Mouse (Mus musculus) midbrain, embryonic 10.5 days (tissue): Measurements from ENCODE around the gene Slc17a2. TPM values are rescaled to one million over a fixed set of nuclear protein-coding genes. Genes with fewer than 3 reads are reported as not detected.
"Not testable (repeated sequence)": the region's sequence is repeated elsewhere in the genome, so short reads cannot be mapped to it uniquely, and the experiment has no call there.

Experiments
- DNase-seq: peaks from one replicate; pipeline ENCODE4 v3.0.0-alpha.2; 2017; ENCODE audit warnings: low spot score
- H3K27ac ChIP-seq: fragments of 300-500 bp; sonication (generic); replicated peaks from 2 replicates; pipeline ENCODE4 v1.5.1; 2016; ENCODE audit warnings: mild to moderate bottlenecking
- H3K27me3 ChIP-seq: fragments of 300-500 bp; sonication (generic); 2 replicates; pipeline ENCODE4 v1.6.1; 2016; ENCODE audit warnings: low read depth, mild to moderate bottlenecking; ENCODE audit not compliant: poor library complexity, severe bottlenecking
- H3K36me3 ChIP-seq: fragments of 300-500 bp; sonication (generic); 2 replicates; pipeline ENCODE4 v1.6.1; 2016; ENCODE audit warnings: mild to moderate bottlenecking, moderate library complexity
- H3K4me1 ChIP-seq: fragments of 300-500 bp; sonication (generic); 2 replicates; pipeline ENCODE4 v1.6.1; 2016
- H3K4me3 ChIP-seq: fragments of 300-500 bp; sonication (generic); 2 replicates; pipeline ENCODE4 v1.5.1; 2016; ENCODE audit warnings: mild to moderate bottlenecking, moderate library complexity
- H3K9me3 ChIP-seq: fragments of 300-500 bp; sonication (generic); replicated peaks from 2 replicates; pipeline ENCODE4 v1.6.1; 2016; ENCODE audit warnings: mild to moderate bottlenecking
- WGBS: fragments of 180-500 bp; shearing (Covaris S2); methylation state at CpG from one replicate; pipeline ENCODE4 v1.1.7; 2016; 5-methylcytosine and 5-hydroxymethylcytosine counted together
- polyA plus RNA-seq: library from polyadenylated mRNA; unstranded; fragments of >200 nt; fragmentation: Nextera tagmentation; extraction: Ambion mirVana; gene quantifications from 2 replicates; pipeline ENCODE4 v1.2.1, GENCODE M21; 2016

Gene Slc17a2
- not detected in 2 replicates for polyA plus RNA-seq

- no peak within 1 kb of the TSS for H3K4me3 ChIP-seq
- no peaks in the 10 kb centered on the region for H3K4me1 ChIP-seq
- no peak within 1 kb of the TSS for H3K27ac ChIP-seq
- no peaks in the 10 kb centered on the region for H3K9me3 ChIP-seq
- DNase-seq, result no peak
- H3K36me3 ChIP-seq, result no peaks in the 10 kb centered on the region
- 88% methylated on average over 15 of the region's 15 CpGs for WGBS
- H3K27me3 ChIP-seq, result no peaks in the 10 kb centered on the region
These were observed at the start of gene Slc17a2 for GRCm38 (mm10) chr13:23806422-23807052. Gene Slc17a2 (plus strand): TSS chr13:23806993.

GRCm38 (mm10) chr13:23757211-23757773, 49.5 kb upstream of the Slc17a2 start:
- Histone ChIP-seq H3K4me1 (peaks cover 36% of the 10 kb centered on the region), H3K27me3 (no peaks in the 10 kb centered on the region), H3K36me3 (no peaks in the 10 kb centered on the region), H3K27ac (peak overlapping the region; percentile 92), H3K4me3 (peak overlapping the region; percentile 53), H3K9me3 (no peaks in the 10 kb centered on the region)
- under 1% methylated on average over 23 of the region's 23 CpGs for WGBS
- DNase-seq, result peak; percentile 63

GRCm38 (mm10) chr13:23757921-23758320, 48.9 kb upstream of the Slc17a2 start:
- Histone ChIP-seq H3K27me3 (no peaks in the 10 kb centered on the region), H3K4me3 (peak overlapping the region; percentile 53; the same call in 1 of the 2 replicates), H3K9me3 (no peaks in the 10 kb centered on the region), H3K4me1 (peaks cover 32% of the 10 kb centered on the region), H3K36me3 (no peaks in the 10 kb centered on the region), H3K27ac (peak overlapping the region; percentile 92)
- WGBS, result 44% methylated on average over 3 of the region's 3 CpGs
- DNase-seq, result no peak

GRCm38 (mm10) chr13:23759251-23759771, 47.5 kb upstream of the Slc17a2 start:
- 81% methylated on average over 3 of the region's 3 CpGs for WGBS
- H3K4me3 ChIP-seq, result peak overlapping the region; percentile 69; the same call in 1 of the 2 replicates
- peak overlapping the region; percentile 92 for H3K27ac ChIP-seq
- no peaks in the 10 kb centered on the region for H3K9me3 ChIP-seq
- H3K27me3 ChIP-seq, result no peaks in the 10 kb centered on the region
- H3K4me1 ChIP-seq, result peaks cover 40% of the 10 kb centered on the region
- no peak for DNase-seq
- H3K36me3 ChIP-seq, result no peaks in the 10 kb centered on the region

GRCm38 (mm10) chr13:23759916-23760239, 46.9 kb upstream of the Slc17a2 start:
- no peaks in the 10 kb centered on the region for H3K36me3 ChIP-seq
- WGBS, result 70% methylated on average over 1 of the region's 1 CpGs
- no peak for DNase-seq
- no peaks in the 10 kb centered on the region for H3K27me3 ChIP-seq
- H3K9me3 ChIP-seq, result no peaks in the 10 kb centered on the region
- peaks cover 46% of the 10 kb centered on the region for H3K4me1 ChIP-seq
- peak overlapping the region; percentile 92 for H3K27ac ChIP-seq
- peak overlapping the region; percentile 69 for H3K4me3 ChIP-seq

GRCm38 (mm10) chr13:23760240-23760971, 46.4 kb upstream of the Slc17a2 start:
- no peaks in the 10 kb centered on the region for H3K9me3 ChIP-seq
- under 1% methylated on average over 22 of the region's 27 CpGs for WGBS
- DNase-seq, result peak; percentile 50
- peak overlapping the region; percentile 92 for H3K27ac ChIP-seq
- H3K27me3 ChIP-seq, result no peaks in the 10 kb centered on the region
- H3K4me3 ChIP-seq, result peak overlapping the region; percentile 69
- H3K36me3 ChIP-seq, result no peaks in the 10 kb centered on the region
- H3K4me1 ChIP-seq, result peaks cover 50% of the 10 kb centered on the region

- Histone ChIP-seq H3K9me3 (no peaks in the 10 kb centered on the region), H3K27me3 (no peaks in the 10 kb centered on the region), H3K4me1 (peaks cover 50% of the 10 kb centered on the region), H3K4me3 (peak within 1 kb of the TSS; percentile 69), H3K36me3 (no peaks in the 10 kb centered on the region), H3K27ac (peak within 1 kb of the TSS; percentile 92)
- under 1% methylated on average over 72 of the region's 72 CpGs for WGBS
- DNase-seq, result peak; percentile 99
These were observed 45.6 kb upstream of the Slc17a2 start, which contains the start of gene Hist1h4a for GRCm38 (mm10) chr13:23760972-23761864. Gene Hist1h4a (minus strand): TSS chr13:23761230.

GRCm38 (mm10) chr13:23761871-23762821, 44.6 kb upstream of the Slc17a2 start, which contains the start of gene Hist1h3a:
Gene Hist1h3a (minus strand): TSS chr13:23762386.
- H3K4me3 ChIP-seq, result peak within 1 kb of the TSS; percentile 69
- not testable (repeated sequence) for H3K9me3 ChIP-seq, H3K27me3 ChIP-seq, H3K36me3 ChIP-seq
- peak; percentile 69 for DNase-seq
- H3K4me1 ChIP-seq, result peaks cover 49% of the 10 kb centered on the region
- under 1% methylated on average over 40 of the region's 52 CpGs for WGBS
- peak within 1 kb of the TSS; percentile 92 for H3K27ac ChIP-seq

GRCm38 (mm10) chr13:23763242-23763585, 43.6 kb upstream of the Slc17a2 start:
- H3K9me3 ChIP-seq, result no peaks in the 10 kb centered on the region
- peak overlapping the region; percentile 69 for H3K4me3 ChIP-seq
- peak overlapping the region; percentile 92 for H3K27ac ChIP-seq
- WGBS, result under 1% methylated on average over 10 of the region's 10 CpGs
- DNase-seq, result no peak
- H3K27me3 ChIP-seq, result no peaks in the 10 kb centered on the region
- no peaks in the 10 kb centered on the region for H3K36me3 ChIP-seq
- peaks cover 40% of the 10 kb centered on the region for H3K4me1 ChIP-seq

- Histone ChIP-seq H3K27me3 (no peaks in the 10 kb centered on the region), H3K4me1 (peaks cover 40% of the 10 kb centered on the region), H3K36me3 (no peaks in the 10 kb centered on the region), H3K27ac (peak within 1 kb of the TSS; percentile 92), H3K4me3 (peak within 1 kb of the TSS; percentile 69), H3K9me3 (no peaks in the 10 kb centered on the region)
- DNase-seq, result peak; percentile 92
- WGBS, result 3% methylated on average over 34 of the region's 34 CpGs
These were observed 43.0 kb upstream of the Slc17a2 start, which contains the start of gene Hist1h1a for GRCm38 (mm10) chr13:23763586-23764323. Gene Hist1h1a (plus strand): TSS chr13:23763666.
